Mouse (Mus musculus): Measurements from ENCODE around the gene Tceal5. TPM values are rescaled to one million over a fixed set of nuclear protein-coding genes. Genes with fewer than 3 reads are reported as not detected.
A peak's percentile ranks its signal among the peaks of the same experiment; 100 is the strongest.
"Not testable (repeated sequence)": the region's sequence is repeated elsewhere in the genome, so short reads cannot be mapped to it uniquely, and the experiment has no call there.

Tceal5 gene
- total RNA-seq (2021) = under 1 TPM; 0.50 to 0.94 TPM

DNA sequence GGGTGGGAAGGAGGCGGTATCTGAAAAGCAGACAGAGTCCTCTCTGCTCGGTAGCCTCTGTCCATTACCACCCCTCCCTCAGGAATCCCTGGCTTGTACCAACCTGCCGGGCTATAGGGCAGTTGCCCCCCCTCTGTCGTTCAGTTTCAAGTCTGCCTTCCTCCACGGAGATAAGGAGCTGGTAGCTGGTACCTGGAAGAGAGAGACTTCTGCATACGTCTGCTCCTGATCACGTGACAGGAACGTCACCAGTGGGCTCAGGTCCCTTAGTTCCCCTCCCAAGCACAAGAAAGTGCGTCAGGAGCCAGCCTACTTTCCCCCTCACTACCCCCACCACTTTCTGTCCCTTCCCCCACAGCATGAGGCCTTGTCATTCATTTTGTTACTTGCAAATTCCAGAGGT, at the start of gene Tceal5:
TSS of gene Tceal5 (minus strand) at position 213 of the 403 bp plus-strand sequence.
- intact Hi-C loops (cut with DNase I) = no loop called here
- DNase-seq (ENCODE audit: low spot score) = no peak

GRCm38 (mm10) chrX:136252023-136252729, 48.5 kb upstream of the Tceal5 start:
- intact Hi-C loops (cut with DNase I) = no loop called here
- DNase-seq (ENCODE audit: low spot score) = no peak

- intact Hi-C loops (cut with DNase I) = loop anchor here (2.0 kb wide), 1 partner anchor 19 kb away; no protein-coding TSS in a partner anchor
- DNase-seq (ENCODE audit: low spot score) = no peak
Measured at GRCm38 (mm10) chrX:136249671-136250070, 46.0 kb upstream of the Tceal5 start.

DNA sequence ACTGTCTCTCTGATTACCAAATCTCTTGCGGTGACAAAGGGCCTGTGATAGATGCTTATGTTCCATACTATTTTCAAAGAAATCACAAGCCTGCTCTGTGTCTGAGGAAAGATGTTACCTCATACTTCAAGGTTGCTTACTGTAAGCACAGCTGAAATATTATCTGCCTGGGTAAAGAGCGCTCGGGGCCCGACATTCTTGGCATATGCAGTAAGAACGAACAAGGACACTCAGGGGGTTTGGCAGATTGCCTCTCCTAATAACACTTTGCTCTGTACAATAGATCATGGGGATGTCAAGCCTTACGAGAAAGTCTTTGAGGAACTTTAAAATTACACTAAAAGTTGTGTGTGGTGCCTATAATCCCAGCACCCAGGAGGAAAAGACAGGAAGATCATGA, 45.1 kb upstream of the Tceal5 start:
- intact Hi-C loops (cut with DNase I) = no loop called here
- no peak for DNase-seq (ENCODE audit: low spot score)

- intact Hi-C loops (cut with DNase I) = no loop called here
- DNase-seq (ENCODE audit: low spot score) = no peak
Measured at GRCm38 (mm10) chrX:136245521-136246071, 41.9 kb upstream of the Tceal5 start.

DNA sequence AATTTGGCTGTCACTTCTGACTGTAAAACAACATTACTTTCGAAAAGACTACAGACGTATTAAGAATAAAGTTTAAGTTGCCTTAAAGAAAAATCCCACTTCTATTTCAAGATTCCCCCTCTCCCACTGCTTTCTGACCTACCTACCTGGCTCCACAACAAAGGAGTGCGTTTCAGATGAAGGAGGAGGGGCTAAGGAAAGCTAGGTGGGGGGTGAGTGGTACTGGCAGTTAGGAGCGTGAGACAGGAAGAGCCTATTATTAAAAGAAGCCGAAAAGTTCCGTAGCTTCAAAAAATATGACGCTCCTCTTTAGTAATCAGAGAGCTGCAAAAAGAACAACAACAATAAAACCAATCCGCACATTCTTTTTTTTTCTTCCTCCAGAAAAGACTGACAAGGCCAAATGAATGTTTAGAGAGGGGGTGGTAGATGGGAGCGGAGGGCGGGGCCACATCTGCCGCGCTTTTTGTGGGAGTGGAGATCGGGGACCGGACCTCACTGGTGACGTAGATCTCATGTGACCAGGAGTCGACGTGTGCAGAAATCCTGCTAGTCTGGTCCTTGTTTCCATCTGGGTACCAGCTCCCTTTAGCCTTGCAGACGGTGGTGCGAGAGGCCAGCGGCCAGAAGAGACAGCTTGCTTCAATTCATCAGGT, 41.0 kb upstream of the Tceal5 start, which contains the start of gene Tceal9:
TSS of gene Tceal9 (plus strand) at position 506 of the 656 bp plus-strand sequence.
- peak; percentile 58 for DNase-seq (ENCODE audit: low spot score)
- intact Hi-C loops (cut with DNase I) = no loop called here

DNA sequence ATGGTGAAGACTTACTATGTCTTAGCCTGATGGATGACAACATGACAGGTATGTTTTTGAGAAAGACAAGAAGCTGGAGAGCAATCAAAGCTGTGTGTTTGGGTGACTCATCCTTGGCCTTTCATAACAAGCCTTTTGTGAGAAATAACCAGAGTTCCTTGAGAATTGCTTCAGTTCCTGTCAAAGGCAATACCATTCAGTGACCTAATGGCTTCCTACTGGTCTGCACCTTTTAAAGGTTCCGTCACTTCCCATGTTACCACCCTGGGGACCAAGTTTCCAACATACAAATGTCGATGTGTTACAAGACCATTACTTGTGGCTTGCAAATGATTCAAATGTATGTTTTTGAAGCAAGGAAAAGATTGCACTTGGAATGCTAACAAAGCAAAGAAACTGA, 39.5 kb upstream of the Tceal5 start:
- intact Hi-C loops (cut with DNase I) = no loop called here
- DNase-seq (ENCODE audit: low spot score) = no peak

DNA sequence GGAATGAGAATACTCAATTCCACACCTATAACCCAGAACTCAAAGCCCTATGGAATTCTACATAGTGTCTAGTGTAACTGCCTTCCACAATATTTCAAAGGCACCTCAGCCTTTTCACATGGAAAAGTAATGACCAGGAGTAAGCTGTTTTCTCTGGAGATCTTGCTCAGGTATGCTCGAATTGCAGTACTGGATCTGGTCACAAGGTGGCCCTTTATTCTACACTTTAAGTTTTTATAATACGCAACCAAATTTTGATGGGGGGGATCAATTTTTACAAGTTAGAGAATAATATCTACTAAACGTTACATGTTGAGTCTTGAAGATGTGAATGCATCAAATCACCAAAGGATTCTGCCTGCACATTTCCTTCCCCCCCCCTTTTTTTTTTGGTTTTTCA, 34.4 kb upstream of the Tceal5 start:
- intact Hi-C loops (cut with DNase I) = loop anchor here (1.0 kb wide), 1 partner anchor 66 kb away; no protein-coding TSS in a partner anchor
- no peak for DNase-seq (ENCODE audit: low spot score)

DNA sequence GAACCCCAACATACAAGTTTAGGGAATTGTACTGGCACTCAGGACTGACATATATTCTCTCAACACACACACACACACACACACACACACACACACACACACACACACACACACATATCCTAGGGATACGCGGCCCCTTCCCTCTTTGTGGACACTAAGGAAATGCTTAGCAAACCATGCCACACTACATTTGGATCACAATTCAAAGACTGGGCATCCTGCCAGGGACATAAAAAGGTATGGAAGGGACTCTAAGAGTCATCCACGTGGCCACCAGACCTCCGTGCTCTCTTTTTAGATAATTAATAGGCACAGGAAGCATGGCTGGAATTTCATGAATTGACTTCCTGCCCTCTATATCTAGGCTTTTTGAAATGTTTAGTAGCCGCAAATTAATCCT, 24.1 kb upstream of the Tceal5 start:
- DNase-seq (ENCODE audit: low spot score) = no peak
- intact Hi-C loops (cut with DNase I) = no loop called here

DNA sequence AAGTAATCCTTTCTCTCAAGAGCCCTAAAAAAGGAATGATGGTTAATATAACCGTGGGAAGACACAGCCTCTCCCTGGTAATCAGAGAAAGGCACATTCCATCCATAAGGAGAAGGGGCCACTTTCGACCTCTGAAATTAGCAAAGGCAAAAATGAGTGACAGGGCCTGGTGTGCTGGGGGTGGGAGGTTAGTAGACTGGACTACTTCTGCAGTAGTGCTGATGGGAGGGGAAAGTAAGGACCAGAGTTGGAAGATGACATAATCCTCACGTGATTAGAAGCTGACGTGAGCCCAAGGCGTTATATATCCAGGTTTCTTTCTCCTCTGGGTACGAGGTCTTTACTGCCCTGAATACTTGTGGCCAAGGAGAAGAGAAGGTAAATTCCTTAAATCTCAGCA, 20.0 kb upstream of the Tceal5 start:
- no peak for DNase-seq (ENCODE audit: low spot score)
- intact Hi-C loops (cut with DNase I) = no loop called here

GRCm38 (mm10) chrX:136216303-136216702, 12.6 kb upstream of the Tceal5 start:
- no peak for DNase-seq (ENCODE audit: low spot score)
- intact Hi-C loops (cut with DNase I) = no loop called here

DNA sequence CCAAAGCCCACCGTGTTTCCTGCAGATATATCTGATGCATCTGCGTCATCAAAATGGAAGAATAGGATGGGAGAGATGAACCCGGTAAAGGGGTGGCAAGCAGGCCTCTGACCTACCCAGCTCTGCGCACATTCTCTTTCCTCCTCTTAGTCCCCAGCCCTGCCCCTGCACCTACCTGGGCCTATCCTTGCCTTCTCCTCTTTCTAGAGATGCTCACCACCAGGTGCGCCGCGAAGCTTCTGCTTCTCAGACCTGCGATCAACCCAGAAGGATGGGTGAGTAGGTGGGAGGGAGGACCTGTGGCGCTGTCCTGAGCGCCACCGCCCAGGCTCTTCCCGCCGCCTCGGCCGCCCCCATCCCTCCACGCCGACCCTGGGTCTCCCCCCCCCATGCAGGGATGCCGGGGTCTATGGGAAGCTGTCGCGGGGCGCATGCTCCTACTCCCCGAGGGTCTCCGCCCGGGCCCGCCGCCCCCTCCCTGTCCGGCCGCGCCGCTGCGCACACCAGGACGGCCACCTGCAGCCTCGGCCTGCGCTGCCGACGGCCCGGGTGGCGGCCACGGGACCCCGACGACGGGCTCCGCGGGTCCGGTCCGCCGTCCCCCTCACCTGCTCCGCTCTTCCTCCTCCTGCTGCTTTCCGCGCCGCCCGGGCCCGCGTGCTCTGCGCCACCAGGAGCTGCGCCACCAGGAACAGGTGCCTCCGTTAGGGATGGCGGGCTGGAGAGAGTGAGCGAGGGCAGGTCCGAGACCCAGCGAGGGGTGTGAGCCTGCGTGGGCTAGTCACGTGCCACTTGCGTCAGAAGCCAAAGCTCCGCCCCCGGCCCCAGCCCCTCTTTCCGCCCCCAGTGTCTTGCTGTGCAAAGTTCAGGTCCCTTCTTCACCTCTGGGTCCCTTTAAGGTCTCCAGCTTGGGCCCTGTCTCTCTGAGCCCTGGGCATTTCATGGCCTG, 11.3 kb upstream of the Tceal5 start, which contains the start of the genes Tceal7 and Bex1:
TSS of gene Tceal7 (plus strand) at position 51 of the 949 bp plus-strand sequence.
TSS of gene Bex1 (minus strand) at position 785 of the 949 bp plus-strand sequence.
- DNase-seq (ENCODE audit: low spot score); intact Hi-C loops (cut with DNase I): not testable (repeated sequence)

DNA sequence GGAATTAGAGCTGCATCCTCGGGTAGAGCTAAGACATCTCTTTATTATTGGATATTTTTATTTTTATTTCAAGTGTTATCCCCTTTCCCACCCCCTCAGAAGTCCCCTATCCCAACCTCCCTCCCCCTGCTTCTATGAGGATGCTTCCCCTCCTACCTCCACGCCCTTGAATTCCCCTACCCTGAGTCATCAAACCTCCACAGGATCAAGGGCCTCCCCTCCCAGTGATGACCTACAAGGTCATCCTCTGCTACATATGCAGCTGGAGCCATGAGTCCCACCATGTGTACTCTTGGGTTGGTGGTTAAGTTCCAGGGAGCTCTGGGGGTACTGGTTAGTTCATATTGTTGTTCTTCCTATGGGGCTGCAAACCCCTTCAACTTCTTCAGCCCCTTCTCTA, 9.7 kb upstream of the Tceal5 start:
- no peak for DNase-seq (ENCODE audit: low spot score)
- intact Hi-C loops (cut with DNase I) = no loop called here

GRCm38 (mm10) chrX:136204406-136204805, 730 bp upstream of the Tceal5 start:
- intact Hi-C loops (cut with DNase I) = no loop called here
- no peak for DNase-seq (ENCODE audit: low spot score)

- intact Hi-C loops (cut with DNase I) = no loop called here
- no peak for DNase-seq (ENCODE audit: low spot score)
Measured at GRCm38 (mm10) chrX:136203257-136203656, 419 bp downstream of the Tceal5 start.

GRCm38 (mm10) chrX:136196873-136197272, 6.8 kb downstream of the Tceal5 start:
- DNase-seq (ENCODE audit: low spot score) = no peak
- intact Hi-C loops (cut with DNase I) = loop anchor here (2.0 kb wide), 1 partner anchor 108 kb away; no protein-coding TSS in a partner anchor

- intact Hi-C loops (cut with DNase I) = no loop called here
- DNase-seq (ENCODE audit: low spot score) = no peak
Measured at GRCm38 (mm10) chrX:136195193-136195944, 8.3 kb downstream of the Tceal5 start.

- intact Hi-C loops (cut with DNase I) = no loop called here
- no peak for DNase-seq (ENCODE audit: low spot score)
Measured at GRCm38 (mm10) chrX:136183107-136183506, 20.6 kb downstream of the Tceal5 start.

- intact Hi-C loops (cut with DNase I) = no loop called here
- no peak for DNase-seq (ENCODE audit: low spot score)
Measured at GRCm38 (mm10) chrX:136180897-136181553, 22.7 kb downstream of the Tceal5 start.

All from heart, postnatal 25 days (tissue).